Mouse (Mus musculus) heart, postnatal 36 days (tissue): ENCODE measurements around the gene Hfe. TPM values are rescaled to one million over a fixed set of nuclear protein-coding genes. Genes with fewer than 3 reads are reported as not detected.
A peak's percentile ranks its signal among the peaks of the same experiment; 100 is the strongest.
"Not testable (repeated sequence)": the region's sequence is repeated elsewhere in the genome, so short reads cannot be mapped to it uniquely, and the experiment has no call there.

Source experiments
- DNase-seq, 2 experiments: peaks; one replicate each; pipeline ENCODE4 v3.0.0; 2021 to 2022
- intact Hi-C: fragments of 180-260 bp; cut with DNase I; formaldehyde crosslinking; loops from one replicate; pipeline ENCODE4 v1.15.1; 2025
- total RNA-seq, 2 experiments: library from RNA; stranded (reverse); gene quantifications; 2 replicates each; pipeline ENCODE4 v1.2.3; 2021

Gene Hfe
- total RNA-seq, 2 experiments from 2014 or later, result 48.4 to 66.6 TPM

- intact Hi-C loops, result loop anchor here (5.0 kb wide), 4 partner anchors 113 to 1653 kb away; partner anchors contain the start of genes Hist1h2af, Hist1h2ag, Hist1h2bj and Hist1h4d
Observed at GRCm38 (mm10) chr13:23694956-23695355, 15.7 kb downstream of the Hfe start.

GRCm38 (mm10) chr13:23693856-23694440 lies 16.7 kb downstream of the Hfe start:
- intact Hi-C loops, result no loop called here
- no peak for DNase-seq

More at GRCm38 (mm10) chr13:23694956-23695355, 15.7 kb downstream of the Hfe start:
- DNase-seq, result no peak

- intact Hi-C loops, result loop anchor here (10.0 kb wide), 2 partner anchors 1865 to 1905 kb away; partner anchors contain the start of genes Hist1h1b, Hist1h2an, Hist1h2bp and Hist1h3i
Observed at GRCm38 (mm10) chr13:23689459-23689858, 21.2 kb downstream of the Hfe start.

GRCm38 (mm10) chr13:23688956-23689355 lies 21.7 kb downstream of the Hfe start:
- intact Hi-C loops, result loop anchor here (10.0 kb wide), 2 partner anchors 1864 to 1904 kb away; partner anchors contain the start of genes Hist1h1b, Hist1h2an, Hist1h2bp and Hist1h3i

More at GRCm38 (mm10) chr13:23689459-23689858, 21.2 kb downstream of the Hfe start:
- no peak for DNase-seq

GRCm38 (mm10) chr13:23687907-23688306 lies 22.7 kb downstream of the Hfe start:
- intact Hi-C loops, result loop anchor here (10.0 kb wide), 2 partner anchors 1863 to 1903 kb away; partner anchors contain the start of genes Hist1h1b, Hist1h2an, Hist1h2bp and Hist1h3i
- no peak for DNase-seq

More at GRCm38 (mm10) chr13:23688956-23689355, 21.7 kb downstream of the Hfe start:
- DNase-seq, result no peak

GRCm38 (mm10) chr13:23687181-23687580 lies 23.5 kb downstream of the Hfe start:
- intact Hi-C loops, result loop anchor here (10.0 kb wide), 2 partner anchors 1862 to 1902 kb away; partner anchors contain the start of genes Hist1h1b, Hist1h2an, Hist1h2bp and Hist1h3i
- DNase-seq, result no peak

GRCm38 (mm10) chr13:23685966-23686365 lies 24.7 kb downstream of the Hfe start:
- no peak for DNase-seq
- intact Hi-C loops, result loop anchor here (1.0 to 10.0 kb wide), 4 partner anchors 12 to 1901 kb away; partner anchors contain the start of genes Hist1h1b, Hist1h2an, Hist1h2bp and Hist1h3i

GRCm38 (mm10) chr13:23685121-23685861 lies 25.4 kb downstream of the Hfe start:
- DNase-seq, result no peak
- intact Hi-C loops, result loop anchor here (1.0 to 10.0 kb wide), 4 partner anchors 13 to 1900 kb away; partner anchors contain the start of genes Hist1h1b, Hist1h2an, Hist1h2bp and Hist1h3i

GRCm38 (mm10) chr13:23684295-23684945 lies 26.2 kb downstream of the Hfe start:
- DNase-seq, result peak; percentile 19 to 40
- intact Hi-C loops, result loop anchor here (1.0 to 10.0 kb wide), 6 partner anchors 62 to 1967 kb away; partner anchors contain the start of genes Hist1h1b, Hist1h1e, Hist1h2ai and Hist1h2an

- intact Hi-C loops, result loop anchor here (1.0 to 10.0 kb wide), 6 partner anchors 62 to 1967 kb away; partner anchors contain the start of genes Hist1h1b, Hist1h1e, Hist1h2ai and Hist1h2an
- DNase-seq, result peak; percentile 79 to 84
Observed at GRCm38 (mm10) chr13:23683755-23684281, 26.8 kb downstream of the Hfe start, which contains the start of the genes Hist1h2ac and Hist1h2bc. Gene Hist1h2ac (minus strand): TSS chr13:23683948. Gene Hist1h2bc (plus strand): TSS chr13:23684199.

- intact Hi-C loops, result loop anchor here (5.0 to 10.0 kb wide), 4 partner anchors 101 to 1966 kb away; partner anchors contain the start of genes Hist1h1b, Hist1h2ai, Hist1h2an and Hist1h2bl
- not testable (repeated sequence) for DNase-seq
Observed at GRCm38 (mm10) chr13:23682947-23683754, 27.5 kb downstream of the Hfe start.

- intact Hi-C loops, result loop anchor here (5.0 to 10.0 kb wide), 4 partner anchors 100 to 1965 kb away; partner anchors contain the start of genes Hist1h1b, Hist1h2ai, Hist1h2an and Hist1h2bl
- no peak for DNase-seq
Observed at GRCm38 (mm10) chr13:23682623-23682946, 28.1 kb downstream of the Hfe start.

- no peak for DNase-seq
- intact Hi-C loops, result loop anchor here (5.0 to 10.0 kb wide), 4 partner anchors 100 to 1965 kb away; partner anchors contain the start of genes Hist1h1b, Hist1h2ai, Hist1h2an and Hist1h2bl
Observed at GRCm38 (mm10) chr13:23681990-23682582, 28.6 kb downstream of the Hfe start.

GRCm38 (mm10) chr13:23662536-23662935 lies 48.1 kb downstream of the Hfe start:
- intact Hi-C loops, result no loop called here
- no peak for DNase-seq

GRCm38 (mm10) chr13:23659636-23660366 lies 50.9 kb downstream of the Hfe start:
- DNase-seq, result no peak
- intact Hi-C loops, result no loop called here
